Mouse (Mus musculus) left cerebral cortex, postnatal 25 days (tissue): ENCODE data around the gene Phf21a. TPM values are rescaled to one million over a fixed set of nuclear protein-coding genes. Genes with fewer than 3 reads are reported as not detected.

Experiments used
- DNase-seq, 2 experiments: peaks; one replicate each; pipeline ENCODE4 v3.0.0; 2022; ENCODE audit warnings: low spot score in 2 of 2, mixed read lengths in 1 of 2
- intact Hi-C: fragments of 180-260 bp; cut with DNase I; formaldehyde crosslinking; loops from one replicate; pipeline ENCODE4 v1.15.1; 2025
- total RNA-seq, 2 experiments: library from RNA; stranded (reverse); gene quantifications; 2 replicates each; pipeline ENCODE4 v1.2.3; 2021

Phf21a gene
- total RNA-seq, 2 experiments from 2014 or later: 98.0 to 109 TPM

GRCm38 (mm10) chr2:92199562-92200286 lies 106.8 kb downstream of the Phf21a start:
- DNase-seq: no peak

DNA sequence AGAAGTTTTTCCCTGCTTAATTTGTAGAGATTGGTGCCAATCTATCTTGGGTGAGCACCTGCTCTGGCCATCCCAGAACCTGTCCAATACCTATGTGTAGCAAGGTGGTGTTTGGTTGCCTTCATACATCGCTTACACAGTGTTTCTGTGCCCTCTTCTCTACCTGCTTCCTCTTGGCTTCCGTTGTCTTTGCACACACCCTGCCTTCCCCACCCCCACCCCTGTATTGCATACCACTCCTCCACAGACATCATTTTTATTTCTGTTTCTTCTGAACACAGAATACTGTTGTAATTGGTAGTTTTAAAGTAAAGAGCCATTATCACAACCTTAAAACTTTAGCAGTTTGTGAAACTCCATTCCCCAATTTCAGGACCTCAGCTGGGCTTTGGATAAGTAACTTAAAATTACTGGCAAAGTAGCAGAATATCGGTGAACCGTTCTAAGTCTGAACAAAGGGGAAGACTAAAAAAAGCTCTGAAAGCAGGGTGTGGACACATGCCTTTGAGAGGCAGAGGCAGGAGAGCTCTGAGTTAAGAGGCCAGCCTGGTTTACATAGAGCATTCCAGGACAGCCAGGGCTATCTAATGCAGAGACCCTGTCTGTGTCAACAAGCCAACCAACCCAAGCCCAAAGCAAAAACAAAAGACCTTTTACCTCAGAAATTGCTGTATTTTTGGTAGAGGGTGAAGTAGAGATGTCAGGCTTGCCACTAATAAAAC lies 109.6 kb downstream of the Phf21a start:
- intact Hi-C loops: no loop called here
- DNase-seq: no peak

More at GRCm38 (mm10) chr2:92199562-92200286, 106.8 kb downstream of the Phf21a start:
- intact Hi-C loops: no loop called here

DNA sequence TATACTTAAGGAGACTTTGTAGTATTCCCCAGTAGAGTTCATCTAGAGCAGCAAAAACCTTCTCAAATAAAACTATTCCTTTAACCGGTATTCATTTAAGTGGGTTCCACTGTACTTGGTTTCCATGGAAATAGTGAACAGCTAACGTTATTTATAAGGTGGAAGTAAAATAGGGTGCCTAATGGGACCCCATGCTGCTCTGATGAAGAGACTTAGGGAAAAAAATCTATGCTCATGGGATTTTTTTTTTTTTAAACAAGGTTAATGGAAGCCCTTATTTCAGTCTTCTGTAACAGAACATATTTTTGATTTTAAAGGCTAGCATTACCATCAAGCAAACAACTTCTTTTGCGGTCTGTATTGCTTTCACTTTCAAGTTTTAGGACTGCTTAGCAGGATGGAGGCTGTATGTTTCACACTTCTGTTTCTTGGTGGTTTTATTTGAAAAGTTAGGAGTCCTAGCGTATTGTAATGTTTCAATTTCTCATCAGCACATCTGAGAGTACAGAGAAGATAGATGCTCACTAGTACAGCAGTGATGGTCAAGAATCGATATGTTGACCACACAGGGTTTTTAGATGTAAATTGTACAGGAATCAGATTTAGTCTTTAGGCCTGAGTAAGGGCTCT lies 112.2 kb downstream of the Phf21a start:
- no peak for DNase-seq
- intact Hi-C loops: no loop called here

DNA sequence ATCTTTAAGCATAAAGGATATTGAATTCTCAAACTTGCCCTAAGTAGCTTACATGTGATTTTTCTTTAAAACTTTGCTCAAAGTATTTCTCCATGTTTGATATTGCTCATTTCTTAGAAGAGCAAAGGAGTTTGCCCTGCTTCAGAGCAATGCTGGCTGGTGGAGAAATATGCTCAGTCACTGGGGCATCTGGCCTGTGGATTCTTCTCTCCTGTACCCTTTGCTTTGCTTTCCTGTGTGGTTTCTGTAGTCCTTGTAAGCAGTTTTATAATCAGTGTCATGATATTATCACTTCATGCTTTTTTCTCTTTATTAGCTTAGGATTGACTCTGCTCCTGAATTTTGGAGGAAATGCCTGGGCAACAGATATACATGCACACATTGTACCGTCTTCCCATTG lies 117.5 kb downstream of the Phf21a start:
- no peak for DNase-seq
- intact Hi-C loops: no loop called here

DNA sequence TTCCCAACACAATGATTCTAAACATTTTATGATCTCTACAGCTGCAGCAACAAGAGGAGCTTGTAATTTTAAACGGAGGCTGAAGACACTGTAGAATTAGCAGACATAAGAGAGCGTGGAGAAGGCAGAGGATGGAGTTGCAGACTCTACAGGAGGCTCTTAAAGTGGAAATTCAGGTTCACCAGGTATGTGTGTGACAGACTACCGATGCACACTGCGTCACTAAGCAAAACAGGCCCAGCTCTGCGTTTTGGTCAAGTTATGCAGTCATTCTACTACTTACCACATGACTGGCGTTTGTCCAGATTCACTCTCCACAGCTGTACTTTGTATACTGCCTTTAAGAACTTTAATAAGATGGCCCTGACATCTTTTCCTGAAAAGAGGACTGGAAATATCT lies 128.5 kb downstream of the Phf21a start:
- no peak for DNase-seq
- intact Hi-C loops: no loop called here

- DNase-seq: no peak
- intact Hi-C loops: no loop called here
These were observed 132.7 kb downstream of the Phf21a start for GRCm38 (mm10) chr2:92225592-92225991.

DNA sequence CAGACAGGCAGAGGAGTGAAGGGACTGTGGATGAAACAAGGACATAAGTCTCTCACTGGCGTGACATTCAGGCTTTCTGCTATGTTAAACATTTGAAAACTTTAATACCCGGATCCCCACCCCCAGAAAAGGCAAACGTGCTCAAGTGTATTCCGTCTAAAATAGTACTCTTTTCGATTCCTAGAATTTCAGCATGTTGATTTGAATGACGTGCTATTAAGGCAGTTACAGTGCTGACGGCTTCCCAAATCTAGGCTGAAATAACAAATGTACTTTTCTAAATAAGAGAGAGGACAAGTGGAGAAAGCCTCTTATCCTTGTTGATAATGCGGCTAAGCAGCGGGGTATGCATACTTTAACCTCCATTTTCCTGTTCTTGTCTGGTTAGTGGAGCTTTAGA lies 137.1 kb downstream of the Phf21a start:
- intact Hi-C loops: no loop called here
- DNase-seq: no peak

DNA sequence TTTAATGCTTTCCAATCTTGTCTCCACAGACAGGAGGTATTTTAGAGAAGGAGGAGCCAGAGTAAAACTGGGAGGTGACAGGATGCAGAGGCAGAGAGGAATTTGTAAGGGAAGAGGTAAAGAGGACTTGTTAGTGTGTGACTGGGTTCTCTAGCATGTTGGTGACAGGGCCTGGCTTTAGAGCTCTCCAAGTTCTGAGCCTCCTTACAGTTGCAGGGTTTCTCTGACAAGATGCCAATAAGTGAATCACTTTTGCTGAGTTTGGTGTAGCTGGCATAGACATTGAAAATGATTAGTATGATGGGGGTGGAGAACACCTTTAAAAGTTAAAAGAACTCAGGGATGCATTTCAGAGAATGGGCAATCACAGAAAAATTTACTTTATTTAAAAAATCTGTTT lies 138.8 kb downstream of the Phf21a start:
- no peak for DNase-seq
- intact Hi-C loops: no loop called here

DNA sequence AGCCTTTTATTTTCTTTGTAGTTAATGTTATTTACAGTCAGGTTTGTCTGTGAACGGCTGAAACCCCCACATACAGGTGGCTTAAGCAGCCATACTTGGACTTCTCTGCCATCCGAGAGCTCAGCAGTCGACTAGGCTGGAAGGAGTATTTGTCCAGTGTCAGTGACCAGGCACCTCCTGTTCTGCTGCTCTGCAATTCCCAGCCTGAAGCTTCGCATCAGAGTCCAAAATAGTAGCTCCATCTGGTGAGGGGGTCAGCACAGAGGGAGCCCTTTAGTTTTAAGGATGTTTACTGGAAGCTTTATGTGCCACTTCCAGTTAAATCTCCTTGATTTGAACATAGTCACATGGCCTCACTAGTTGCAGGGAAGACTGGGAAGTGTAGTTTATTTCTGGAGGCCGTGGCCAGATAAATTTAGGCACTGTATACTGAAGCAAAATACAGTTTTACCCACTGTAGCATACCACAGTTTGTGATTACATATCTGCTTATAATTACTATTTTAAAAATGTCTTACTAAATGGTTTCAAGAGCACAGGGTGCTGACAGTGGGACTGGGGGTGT lies 141.9 kb downstream of the Phf21a start:
- peak in 1 of 2 experiments; percentile 20 for DNase-seq
- intact Hi-C loops: no loop called here

- no peak for DNase-seq
- intact Hi-C loops: no loop called here
These were observed 147.4 kb downstream of the Phf21a start for GRCm38 (mm10) chr2:92240299-92240698.

DNA sequence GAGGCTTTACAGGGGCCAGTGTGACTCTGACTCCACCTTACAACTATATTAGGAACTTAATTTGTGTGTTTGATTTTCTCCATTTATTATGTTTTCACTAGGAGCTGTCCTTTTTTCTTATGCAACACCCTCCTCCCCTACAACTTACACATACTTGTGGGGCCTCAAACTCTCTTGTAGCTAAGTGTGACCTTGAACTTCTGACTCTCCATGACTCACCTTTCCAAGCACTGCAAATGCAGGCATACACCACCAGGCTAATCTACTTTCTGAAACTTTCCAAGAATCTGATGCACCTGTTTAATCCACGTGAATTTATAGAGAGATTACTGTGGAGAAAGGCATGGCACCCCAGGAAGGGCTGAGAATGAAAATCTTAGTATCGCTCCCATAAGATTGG lies 147.9 kb downstream of the Phf21a start:
- intact Hi-C loops: no loop called here
- DNase-seq: no peak

- intact Hi-C loops: no loop called here
- DNase-seq: no peak
These were observed 148.4 kb downstream of the Phf21a start for GRCm38 (mm10) chr2:92241317-92241716.

- no peak for DNase-seq
- intact Hi-C loops: no loop called here
These were observed 153.2 kb downstream of the Phf21a start for GRCm38 (mm10) chr2:92246112-92246511.

DNA sequence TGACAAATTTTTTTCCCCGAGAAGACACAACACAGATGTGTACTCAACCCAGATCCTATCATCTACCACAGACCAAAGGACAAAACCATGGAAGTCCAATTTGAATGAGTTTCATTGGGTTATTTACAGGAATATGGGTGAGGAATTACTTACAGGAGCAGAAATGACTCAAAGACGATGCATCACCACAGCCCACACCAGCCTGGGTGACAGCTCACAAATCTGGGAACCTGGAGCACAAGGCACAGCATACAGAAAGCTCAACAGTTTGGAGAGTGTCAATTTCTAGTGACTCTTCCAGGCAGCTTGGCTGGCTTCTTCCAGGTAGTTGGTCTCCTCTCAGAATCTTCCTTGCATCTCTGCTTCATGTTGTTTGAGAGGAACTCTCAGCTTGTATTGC lies 154.8 kb downstream of the Phf21a start:
- intact Hi-C loops: no loop called here
- DNase-seq: peak in 1 of 2 experiments; percentile 39

DNA sequence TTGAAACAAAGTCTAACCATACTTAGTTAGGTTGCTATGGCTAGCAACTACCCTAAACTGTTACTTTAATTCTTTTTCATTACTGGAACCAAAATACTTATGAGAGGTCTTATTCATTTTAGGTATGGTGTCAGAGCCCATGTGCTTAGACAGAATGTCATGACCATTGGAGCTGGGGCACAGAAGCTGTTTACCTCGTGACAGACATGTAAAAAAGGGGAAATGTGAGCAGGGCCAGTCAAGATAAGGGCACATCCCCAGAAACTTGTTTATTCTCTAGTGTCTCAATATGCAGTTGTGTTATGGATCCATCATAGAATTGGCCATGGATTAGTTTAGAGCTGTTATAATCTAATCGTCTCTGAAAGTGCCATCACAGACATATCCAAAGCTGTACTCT lies 157.6 kb downstream of the Phf21a start:
- DNase-seq: no peak
- intact Hi-C loops: no loop called here

GRCm38 (mm10) chr2:92253777-92254176 lies 160.9 kb downstream of the Phf21a start:
- DNase-seq: no peak
- intact Hi-C loops: no loop called here

- no peak for DNase-seq
- intact Hi-C loops: no loop called here
These were observed 163.2 kb downstream of the Phf21a start for GRCm38 (mm10) chr2:92256141-92256540.

- intact Hi-C loops: no loop called here
- peak in 1 of 2 experiments; percentile 62 for DNase-seq
These were observed 164.5 kb downstream of the Phf21a start for GRCm38 (mm10) chr2:92257372-92257956.

- no peak for DNase-seq
- intact Hi-C loops: no loop called here
These were observed 167.0 kb downstream of the Phf21a start for GRCm38 (mm10) chr2:92259924-92260323.

DNA sequence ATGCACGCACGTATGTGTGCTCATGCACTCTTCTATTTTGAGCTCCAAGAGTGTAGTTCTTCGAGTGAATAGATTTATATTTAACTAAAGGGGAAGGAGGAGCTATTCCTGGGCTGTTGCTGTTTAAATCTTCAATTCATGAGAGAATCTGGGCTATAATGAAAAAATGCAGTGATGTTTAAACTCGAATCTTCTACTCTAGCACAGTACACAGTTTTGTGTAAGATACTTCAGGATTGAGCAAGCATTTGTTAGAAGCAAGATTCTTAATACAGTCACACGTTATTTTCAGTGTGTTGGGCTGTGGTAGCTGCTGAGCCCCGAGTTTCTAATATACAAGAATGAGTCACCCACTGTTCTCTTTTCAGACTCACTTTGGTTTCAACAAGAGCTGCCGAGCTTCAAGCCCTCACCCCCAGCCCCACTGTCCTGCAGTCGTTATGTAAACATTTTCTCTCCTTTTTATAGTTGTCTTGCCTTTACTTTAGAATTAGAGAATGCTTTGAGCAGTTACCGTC lies 173.2 kb downstream of the Phf21a start:
- intact Hi-C loops: no loop called here
- DNase-seq: peak in 1 of 2 experiments; percentile 70
